Mouse (Mus musculus) v-Abl transformed pro-B cells (cell line): ENCODE measurements around the gene Klhl9.

Experiments
- in situ Hi-C, 2 experiments: fragments of 400-800 bp; cut with MboI; formaldehyde crosslinking; loops; one replicate each; pipeline ENCODE4 v1.15.1; 2025; ENCODE audit not compliant: unreplicated experiment in 2 of 2

Gene Klhl9

DNA sequence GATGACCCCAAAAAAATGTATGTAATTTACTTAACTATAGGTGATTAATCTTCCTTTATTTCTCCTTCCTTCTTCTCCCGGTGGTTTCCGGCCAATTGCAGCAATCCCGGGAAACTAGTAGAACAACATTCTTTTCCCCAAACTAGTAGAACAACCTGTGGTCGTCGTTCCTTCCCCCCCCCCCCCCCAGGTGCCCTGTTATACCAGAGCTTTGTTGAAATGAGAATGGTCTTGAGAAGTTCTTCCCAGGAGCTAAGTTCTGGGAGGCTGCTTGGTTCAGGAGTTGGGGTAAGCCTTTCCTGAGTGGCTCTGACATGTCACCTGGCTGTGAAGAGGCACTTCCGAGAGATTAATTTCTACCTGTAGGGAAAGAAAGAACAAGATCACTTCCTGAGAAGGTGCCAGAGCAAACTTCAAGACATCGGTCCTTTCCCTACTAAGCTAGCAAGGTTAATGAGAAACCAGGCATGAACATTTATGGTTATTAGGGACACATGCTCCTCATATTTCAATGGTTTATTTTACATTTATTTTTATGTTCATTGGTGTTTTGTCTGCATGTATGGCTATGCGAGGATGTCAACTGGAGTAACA lies 1.3 kb upstream of the Klhl9 start:
- in situ Hi-C loops: loop anchor here in 1 of 2 experiments (25.0 kb wide), 3 partner anchors 414 to 789 kb away; partner anchors contain the start of genes Cdkn2a and Mtap

- in situ Hi-C loops: loop anchor here in 1 of 2 experiments (25.0 kb wide), 3 partner anchors 419 to 794 kb away; partner anchors contain the start of genes Cdkn2a and Mtap
Measured at GRCm38 (mm10) chr4:88718715-88719114, 3.5 kb downstream of the Klhl9 start.

DNA sequence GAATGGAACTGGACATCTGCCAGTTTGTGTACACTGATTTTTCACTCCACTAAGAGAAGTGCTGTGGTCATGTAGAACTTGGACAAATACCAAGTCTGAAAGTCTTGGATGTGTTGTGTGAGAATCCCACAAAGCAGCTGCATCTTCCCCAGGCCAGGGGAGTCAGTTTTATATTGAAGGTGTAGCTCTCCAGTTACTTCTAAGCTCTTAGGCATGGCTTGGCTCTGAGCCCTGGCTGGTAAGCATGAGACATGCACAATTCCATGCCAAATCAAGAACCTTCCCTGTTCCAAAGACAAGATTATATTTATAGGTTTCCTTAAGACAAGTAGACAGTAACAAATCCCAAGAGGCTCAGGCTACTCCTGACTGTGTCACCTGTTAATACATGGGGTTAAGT lies 7.2 kb downstream of the Klhl9 start:
- in situ Hi-C loops: loop anchor here in 1 of 2 experiments (25.0 kb wide), 3 partner anchors 422 to 797 kb away; partner anchors contain the start of genes Cdkn2a and Mtap

- in situ Hi-C loops: loop anchor here in 1 of 2 experiments (25.0 kb wide), 3 partner anchors 423 to 798 kb away; partner anchors contain the start of genes Cdkn2a and Mtap
Measured at GRCm38 (mm10) chr4:88714281-88714680, 8.0 kb downstream of the Klhl9 start.

DNA sequence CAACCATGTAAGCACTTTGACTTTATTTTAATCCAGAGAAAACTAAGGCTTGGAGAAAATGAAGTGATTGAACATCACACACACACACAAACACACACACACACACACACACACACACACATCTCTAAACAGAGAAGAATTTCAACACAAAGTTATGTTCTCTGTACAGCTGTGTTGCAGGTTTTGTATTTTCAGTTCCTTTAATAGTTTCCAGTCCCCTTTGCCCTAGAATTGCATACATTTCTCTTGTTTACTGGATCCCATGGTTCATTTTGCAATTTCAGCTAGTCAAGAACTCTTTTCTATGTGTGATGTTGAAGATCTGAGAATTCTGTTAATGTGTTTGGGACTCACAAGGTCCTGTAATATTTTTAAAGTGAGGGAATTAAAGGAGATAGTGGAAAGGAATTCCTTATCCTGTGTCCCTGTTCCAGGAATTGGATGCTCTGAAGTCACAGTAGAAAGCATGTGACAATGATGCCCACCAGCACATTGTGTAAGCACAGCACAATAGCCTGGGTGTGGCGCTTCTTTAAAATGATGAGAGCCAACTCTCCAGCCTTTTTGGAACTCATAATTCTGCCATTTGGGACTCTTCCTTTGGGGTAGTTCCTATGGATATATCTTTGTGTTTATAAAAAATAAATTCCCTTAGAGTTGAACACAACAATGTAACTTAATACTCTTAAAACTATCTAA lies 15.0 kb downstream of the Klhl9 start:
- in situ Hi-C loops: loop anchor here (10.0 to 25.0 kb wide), 4 partner anchors 158 to 805 kb away; partner anchors contain the start of genes Cdkn2a (in 1 of the 2) and Mtap (in 1 of the 2)

GRCm38 (mm10) chr4:88705924-88706323 lies 16.3 kb downstream of the Klhl9 start:
- in situ Hi-C loops: loop anchor here (10.0 to 25.0 kb wide), 4 partner anchors 159 to 806 kb away; partner anchors contain the start of genes Cdkn2a (in 1 of the 2) and Mtap (in 1 of the 2)

DNA sequence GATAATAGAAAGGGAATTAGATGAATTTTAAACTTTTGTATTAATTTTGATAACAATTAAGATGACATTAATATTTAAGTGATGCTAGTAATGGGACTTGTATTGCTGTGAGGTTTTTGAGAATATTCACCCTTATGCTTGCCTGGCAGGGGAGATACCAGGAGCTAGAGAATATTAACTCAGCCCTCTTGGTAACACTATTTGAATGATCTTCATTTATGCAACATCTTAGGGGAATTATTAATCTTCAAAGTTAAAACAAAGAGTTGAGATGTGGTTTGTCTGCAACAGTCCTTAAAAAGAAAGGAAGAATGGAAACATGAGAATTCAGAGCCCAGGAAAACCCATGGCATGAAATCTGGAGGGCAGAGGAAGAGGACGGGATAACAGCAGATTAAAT lies 23.0 kb downstream of the Klhl9 start:
- in situ Hi-C loops: loop anchor here (25.0 kb wide), 1 partner anchor 113 kb away; the partner anchor contains the start of genes Gm13287 (in 2 of the 2), Gm13288 (in 2 of the 2), Ifna11 (in 2 of the 2) and Ifna7 (in 2 of the 2)

GRCm38 (mm10) chr4:88698781-88699180 lies 23.5 kb downstream of the Klhl9 start:
- in situ Hi-C loops: loop anchor here (25.0 kb wide), 1 partner anchor 114 kb away; the partner anchor contains the start of genes Gm13287 (in 2 of the 2), Gm13288 (in 2 of the 2), Ifna11 (in 2 of the 2) and Ifna7 (in 2 of the 2)

- in situ Hi-C loops: loop anchor here (25.0 kb wide), 1 partner anchor 115 kb away; the partner anchor contains the start of genes Gm13287 (in 2 of the 2), Gm13288 (in 2 of the 2), Ifna11 (in 2 of the 2) and Ifna7 (in 2 of the 2)
Measured at GRCm38 (mm10) chr4:88697753-88698152, 24.5 kb downstream of the Klhl9 start.

GRCm38 (mm10) chr4:88697108-88697507 lies 25.2 kb downstream of the Klhl9 start:
- in situ Hi-C loops: loop anchor here (25.0 kb wide), 1 partner anchor 115 kb away; the partner anchor contains the start of genes Gm13287 (in 2 of the 2), Gm13288 (in 2 of the 2), Ifna11 (in 2 of the 2) and Ifna7 (in 2 of the 2)

GRCm38 (mm10) chr4:88696237-88696884 lies 25.9 kb downstream of the Klhl9 start:
- in situ Hi-C loops: loop anchor here (25.0 kb wide), 1 partner anchor 116 kb away; the partner anchor contains the start of genes Gm13287 (in 2 of the 2), Gm13288 (in 2 of the 2), Ifna11 (in 2 of the 2) and Ifna7 (in 2 of the 2)

- in situ Hi-C loops: loop anchor here (5.0 to 25.0 kb wide), 2 partner anchors 34 to 119 kb away; partner anchors contain the start of genes Gm13287 (in 2 of the 2), Gm13288 (in 2 of the 2), Ifna11 (in 2 of the 2) and Ifna7 (in 2 of the 2)
Measured at GRCm38 (mm10) chr4:88693392-88693791, 28.9 kb downstream of the Klhl9 start.

GRCm38 (mm10) chr4:88692537-88692936 lies 29.7 kb downstream of the Klhl9 start:
- in situ Hi-C loops: loop anchor here (5.0 to 25.0 kb wide), 2 partner anchors 35 to 120 kb away; partner anchors contain the start of genes Gm13287 (in 2 of the 2), Gm13288 (in 2 of the 2), Ifna11 (in 2 of the 2) and Ifna7 (in 2 of the 2)

GRCm38 (mm10) chr4:88691259-88691658 lies 31.0 kb downstream of the Klhl9 start, which contains the start of gene Ifnab:
TSS of gene Ifnab (minus strand) at chr4:88691359.
- in situ Hi-C loops: loop anchor here (5.0 to 25.0 kb wide), 2 partner anchors 36 to 121 kb away; partner anchors contain the start of genes Gm13287 (in 2 of the 2), Gm13288 (in 2 of the 2), Ifna11 (in 2 of the 2) and Ifna7 (in 2 of the 2)

DNA sequence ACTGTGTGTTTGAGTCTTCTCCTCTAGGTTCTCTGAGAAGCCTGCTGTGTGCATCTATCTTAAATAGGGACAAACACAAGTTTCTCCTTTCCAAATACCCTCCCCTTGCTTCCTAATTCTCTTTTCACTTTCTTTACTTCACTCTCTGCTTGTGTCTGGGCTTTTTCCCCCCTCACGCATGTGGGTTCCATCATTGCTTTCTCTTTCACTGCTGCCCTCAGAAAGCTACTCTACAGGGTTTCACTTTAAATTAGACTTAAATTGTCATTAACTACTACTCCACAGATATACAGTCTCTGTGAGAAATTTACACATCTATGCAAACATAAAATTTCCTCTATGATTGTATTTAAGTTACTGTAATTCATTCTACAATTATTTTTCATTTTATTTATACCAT lies 38.5 kb downstream of the Klhl9 start, which contains the start of gene Ifna2:
TSS of gene Ifna2 (minus strand) at position 101 of the 400 bp plus-strand sequence.
- in situ Hi-C loops: loop anchor here (25.0 kb wide), 1 partner anchor 128 kb away; the partner anchor contains the start of genes Gm13287 (in 2 of the 2), Gm13288 (in 2 of the 2), Ifna11 (in 2 of the 2) and Ifna7 (in 2 of the 2)

DNA sequence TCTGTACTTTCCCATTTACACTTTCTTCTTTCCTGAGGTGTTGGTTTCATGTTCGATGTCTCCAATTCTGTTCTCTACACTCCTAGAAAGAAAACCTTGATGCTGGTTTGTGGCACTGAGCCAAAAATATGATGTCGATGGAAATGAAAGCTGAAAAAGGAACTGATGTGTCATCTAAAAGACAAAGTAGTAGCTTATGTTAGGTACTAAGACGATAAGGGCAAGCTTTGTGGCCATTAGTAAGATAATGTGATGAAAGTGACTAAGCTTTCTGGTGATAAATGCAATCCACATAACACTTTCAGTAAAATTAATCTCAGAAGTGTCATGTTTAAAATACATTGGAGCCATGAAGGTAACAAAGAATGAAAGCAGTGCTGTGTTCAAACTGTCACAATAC lies 40.9 kb downstream of the Klhl9 start:
- in situ Hi-C loops: loop anchor here (25.0 kb wide), 1 partner anchor 131 kb away; the partner anchor contains the start of genes Gm13287 (in 2 of the 2), Gm13288 (in 2 of the 2), Ifna11 (in 2 of the 2) and Ifna7 (in 2 of the 2)

DNA sequence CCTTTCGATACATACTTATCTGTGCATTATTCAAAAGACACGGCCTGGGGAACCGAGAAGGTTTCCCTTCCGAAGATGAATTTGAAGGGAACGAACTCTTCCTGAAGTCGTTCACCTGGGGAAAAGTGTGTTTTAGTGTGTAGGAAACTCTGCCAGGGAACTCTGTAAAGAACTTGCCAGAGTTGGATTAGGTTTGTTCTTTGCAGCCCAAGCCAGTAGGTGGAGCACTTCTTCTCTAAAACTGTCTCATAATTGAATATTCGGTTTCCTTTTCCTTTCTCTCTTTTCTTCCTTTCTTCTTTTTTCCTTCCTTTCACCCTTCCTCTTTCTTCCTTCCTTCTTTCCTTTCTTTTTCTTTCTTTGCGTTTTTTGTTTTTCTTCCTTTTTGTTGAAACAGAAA lies 41.9 kb downstream of the Klhl9 start:
- in situ Hi-C loops: loop anchor here (25.0 kb wide), 1 partner anchor 132 kb away; the partner anchor contains the start of genes Gm13287 (in 2 of the 2), Gm13288 (in 2 of the 2), Ifna11 (in 2 of the 2) and Ifna7 (in 2 of the 2)

DNA sequence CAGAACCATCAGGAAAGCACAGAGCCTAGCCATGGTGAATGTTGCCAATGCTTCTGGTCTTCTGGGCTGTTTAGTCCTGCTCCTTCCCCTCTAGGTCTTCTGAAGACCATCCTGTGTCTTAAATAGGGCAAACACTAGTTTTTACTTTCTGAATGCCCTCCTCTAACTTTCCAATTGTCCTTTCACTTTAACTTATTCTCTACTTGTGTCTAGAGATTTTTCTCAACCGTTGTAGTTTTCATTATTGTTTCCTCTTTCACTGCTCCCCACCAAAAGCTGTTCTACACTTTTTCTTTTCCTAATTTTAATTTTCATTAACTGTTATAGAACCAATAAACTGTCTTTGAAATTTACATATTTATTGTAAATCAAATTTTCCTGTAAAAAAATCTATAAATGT lies 45.4 kb downstream of the Klhl9 start, which contains the start of gene Ifna16:
TSS of gene Ifna16 (minus strand) at position 101 of the 400 bp plus-strand sequence.
- in situ Hi-C loops: loop anchor here (25.0 kb wide), 1 partner anchor 135 kb away; the partner anchor contains the start of genes Gm13287 (in 2 of the 2), Gm13288 (in 2 of the 2), Ifna11 (in 2 of the 2) and Ifna7 (in 2 of the 2)
